8 mouse cellular contexts compared by ENCODE assay signal in the genomic region with DNA sequence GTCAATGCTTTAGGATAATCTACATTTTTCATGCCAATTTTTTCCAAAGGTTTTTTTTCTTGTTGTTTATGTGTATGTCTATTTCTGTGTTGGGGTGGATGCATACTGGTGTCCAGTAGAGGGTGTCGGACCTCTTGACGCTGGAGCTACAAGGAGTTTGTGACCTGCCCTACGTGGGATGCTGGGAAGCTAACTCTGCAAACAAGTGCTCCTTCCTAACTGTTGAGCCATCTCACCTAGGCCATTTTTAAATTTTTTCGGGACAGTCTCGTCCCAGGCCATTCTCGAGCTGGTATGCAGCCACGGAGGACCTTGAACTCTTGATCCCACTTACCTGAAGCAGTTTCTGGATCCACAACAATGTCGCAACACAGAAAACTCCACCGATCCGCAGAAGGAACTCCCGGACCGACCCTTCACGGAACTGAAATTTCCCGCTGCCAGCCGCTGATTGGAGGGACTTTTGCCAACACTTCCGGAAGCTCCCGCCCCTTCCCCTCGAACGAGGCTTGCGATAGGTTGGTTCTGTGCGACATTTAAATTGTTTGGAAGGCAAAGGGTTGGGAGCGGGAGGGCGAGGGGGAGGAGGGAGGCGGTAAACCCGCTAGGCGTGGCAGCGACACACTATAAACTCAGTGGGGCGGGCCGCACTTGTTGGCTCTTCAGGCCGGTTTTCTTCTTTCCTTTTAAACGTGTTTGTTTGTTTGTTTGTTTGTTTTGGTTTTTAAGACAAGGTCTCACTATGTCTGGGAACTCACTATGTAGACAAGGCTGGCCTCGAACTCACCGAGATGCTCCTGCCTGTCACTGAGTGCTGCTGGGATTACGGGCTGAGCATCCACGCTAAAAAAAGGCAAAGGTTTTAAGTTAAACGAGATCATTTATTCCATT. TPM values are rescaled to one million over a fixed set of nuclear protein-coding genes. Genes with fewer than 3 reads are reported as not detected.
A peak's percentile ranks its signal among the peaks of the same experiment; 100 is the strongest.
DNase-seq lines count a peak whose midpoint lies in the region; ATAC-seq lines count a peak whose summit lies in the region.

A gene (minus strand): TSS at position 633 of the 891 bp plus-strand sequence.

- ATAC-seq in hindbrain, embryonic 16.5 days: peak; percentile 99

- H3K27ac ChIP-seq in hindbrain, embryonic 16.5 days (ENCODE audit: low read depth, low read length): no peak within 1 kb of the TSS
- peak within 1 kb of the TSS; percentile 56 for H3K27ac ChIP-seq in macrophage

- peak within 1 kb of the TSS; percentile 78 for H3K4me2 ChIP-seq in hindbrain, embryonic 16.5 days (ENCODE audit: low read length)

- peak within 1 kb of the TSS; percentile 45 for H3K4me3 ChIP-seq in hindbrain, embryonic 16.5 days (ENCODE audit: low read length)
- H3K4me3 ChIP-seq in macrophage (ENCODE audit: inconsistent target): peak within 1 kb of the TSS; percentile 62

- H3K36me3 ChIP-seq in hindbrain, embryonic 16.5 days (ENCODE audit: control insufficient read depth, insufficient read depth, low read length): no peaks in the 10 kb centered on the region
- H3K36me3 ChIP-seq in macrophage (ENCODE audit: inconsistent target): no peaks in the 10 kb centered on the region

- H3K4me1 ChIP-seq in hindbrain, embryonic 16.5 days (ENCODE audit: control insufficient read depth, insufficient read depth, low read depth, low read length): peaks cover 11% of the 10 kb centered on the region

- H3K79me2 ChIP-seq in macrophage (ENCODE audit: inconsistent target): peaks cover 31% of the 10 kb centered on the region

- WGBS in hindbrain, embryonic 16.5 days: 2% methylated on average over 36 of the region's 36 CpGs
- 2% methylated on average over 36 of the region's 36 CpGs for WGBS in macrophage (ENCODE audit: missing documents)

- no peaks in the 10 kb centered on the region for H3K27me3 ChIP-seq in hindbrain, embryonic 16.5 days (replicated peaks; ENCODE audit: control insufficient read depth, insufficient read depth, low read length)

- H3K9me3 ChIP-seq in hindbrain, embryonic 16.5 days (ENCODE audit: control insufficient read depth, low read length): no peaks in the 10 kb centered on the region

- peak; percentile 90 for DNase-seq in WW6 (ENCODE audit: low read depth, low spot score)
- peak; percentile 77 to 93 for DNase-seq in cerebellum, postnatal 4 days (ENCODE audit: low spot score in 2 of 2)
- DNase-seq in gastrocnemius, adult 18-20 months (ENCODE audit: low spot score): peak; percentile 93
- peak; percentile 89 to 91 for DNase-seq in left cerebral cortex, adult 18-20 months (ENCODE audit: low spot score in 2 of 2)
- peak; percentile 89 for DNase-seq in right cerebral cortex, adult 18-20 months
- DNase-seq in urinary bladder, postnatal 10 days (ENCODE audit: low spot score): peak; percentile 69

- H3K9ac ChIP-seq in hindbrain, embryonic 16.5 days (ENCODE audit: low read depth, low read length): peak within 1 kb of the TSS; percentile 51

RNA-seq across cellular contexts. Expression of the gene that starts here (rescaled TPM):
- total RNA-seq in gastrocnemius, adult 18-20 months (2021): not detected
- 6.3 and 9.0 TPM in 2 replicates for polyA plus RNA-seq in hindbrain, embryonic 16.5 days (2015; fragmentation: Nextera tagmentation; extraction: Ambion mirVana)
- total RNA-seq in left cerebral cortex, adult 18-20 months (2021): under 1 TPM in 1 of 2 experiments, not detected in 1; 0.84 TPM
- 10 to 100 TPM in 6 of 26 experiments, 1 to 10 TPM in 19, under 1 TPM in 1; 0.48 to 51.0 (median 6.6) TPM for total RNA-seq in macrophage (2018; cell fraction: chromatin; rRNA removed)
- total RNA-seq in macrophage (2018; cell fraction: cytosol; rRNA removed): 1 to 10 TPM; 1.7 to 6.5 (median 3.3) TPM
- 10 to 100 TPM in 1 of 26 experiments, 1 to 10 TPM in 23, under 1 TPM in 2; 0.64 to 30.6 (median 3.3) TPM for total RNA-seq in macrophage (2018; cell fraction: nucleus; rRNA removed)
- 0.40 to 11.8 TPM (median 7.6 TPM) in 3 replicates for polyA plus RNA-seq in macrophage (2018)

Comparison
In these comparisons a context has a peak if more than half of its experiments do, and no peak if none do; other contexts are left out.
1. Peak in DNase-seq in gastrocnemius, adult 18-20 months; RNA of the gene not detected or under 1 TPM.
2. Peak in DNase-seq in left cerebral cortex, adult 18-20 months; RNA of the gene not detected or under 1 TPM.